1 mouse cellular context compared by ENCODE assay signal in genomic region chr6:48700251-48701075, GRCm38 (mm10).
TF ChIP-seq lines count a peak whose summit lies in the region.

No protein-coding gene starts in this region.

TF ChIP-seq in CH12.LX, 34 proteins besides CTCF, POLR2A, EP300 and RAD21 (continued from another document):
- TF ChIP-seq E2F4 (IDR thresholded peaks at IDR 0.05; ENCODE audit: insufficient replicate concordance, low read depth, low read length), result no peak
- peak; percentile 61; the same call in 1 of the 2 replicates for TF ChIP-seq KAT2A (IDR thresholded peaks at IDR 0.05; ENCODE audit: insufficient replicate concordance, low read length)
- peak; percentile 30; the same call in 1 of the 2 replicates for TF ChIP-seq ZNF384 (IDR thresholded peaks at IDR 0.05; ENCODE audit: low read depth, low read length)
- peak; percentile 100 for TF ChIP-seq TCF12 (IDR thresholded peaks at IDR 0.05; ENCODE audit: low read depth, low read length)
- TF ChIP-seq JUND (conservative IDR thresholded peaks at IDR 0.05; ENCODE audit: low read depth, low read length), result peak; percentile 85
- TF ChIP-seq IRF4 (IDR thresholded peaks at IDR 0.05; ENCODE audit: low read depth, low read length), result peak; percentile 99
- TF ChIP-seq MYC (IDR thresholded peaks at IDR 0.05; ENCODE audit: low read depth, low read length), result peak; percentile 84; the same call in 1 of the 2 replicates
- TF ChIP-seq MAZ (IDR thresholded peaks at IDR 0.05; ENCODE audit: low read depth, low read length), result peak; percentile 70; the same call in 1 of the 2 replicates
- TF ChIP-seq MAX (IDR thresholded peaks at IDR 0.05; ENCODE audit: low read length), result 0 out of 2 replicates have a peak, but pooled peaks have one; percentile 16
- peak; percentile 96 for TF ChIP-seq MXI1 (IDR thresholded peaks at IDR 0.05; ENCODE audit: low read depth, low read length)
- no peak for TF ChIP-seq ZKSCAN1 (IDR thresholded peaks at IDR 0.05; ENCODE audit: borderline replicate concordance, low read depth, low read length)
